Mouse (Mus musculus): Measurements from ENCODE around the gene Entpd7. TPM values are rescaled to one million over a fixed set of nuclear protein-coding genes. Genes with fewer than 3 reads are reported as not detected.
A peak's percentile ranks its signal among the peaks of the same experiment; 100 is the strongest.

Gene Entpd7
- 10 to 100 TPM; 17.8 to 21.6 (median 18.7) TPM for total RNA-seq (2022)

DNA sequence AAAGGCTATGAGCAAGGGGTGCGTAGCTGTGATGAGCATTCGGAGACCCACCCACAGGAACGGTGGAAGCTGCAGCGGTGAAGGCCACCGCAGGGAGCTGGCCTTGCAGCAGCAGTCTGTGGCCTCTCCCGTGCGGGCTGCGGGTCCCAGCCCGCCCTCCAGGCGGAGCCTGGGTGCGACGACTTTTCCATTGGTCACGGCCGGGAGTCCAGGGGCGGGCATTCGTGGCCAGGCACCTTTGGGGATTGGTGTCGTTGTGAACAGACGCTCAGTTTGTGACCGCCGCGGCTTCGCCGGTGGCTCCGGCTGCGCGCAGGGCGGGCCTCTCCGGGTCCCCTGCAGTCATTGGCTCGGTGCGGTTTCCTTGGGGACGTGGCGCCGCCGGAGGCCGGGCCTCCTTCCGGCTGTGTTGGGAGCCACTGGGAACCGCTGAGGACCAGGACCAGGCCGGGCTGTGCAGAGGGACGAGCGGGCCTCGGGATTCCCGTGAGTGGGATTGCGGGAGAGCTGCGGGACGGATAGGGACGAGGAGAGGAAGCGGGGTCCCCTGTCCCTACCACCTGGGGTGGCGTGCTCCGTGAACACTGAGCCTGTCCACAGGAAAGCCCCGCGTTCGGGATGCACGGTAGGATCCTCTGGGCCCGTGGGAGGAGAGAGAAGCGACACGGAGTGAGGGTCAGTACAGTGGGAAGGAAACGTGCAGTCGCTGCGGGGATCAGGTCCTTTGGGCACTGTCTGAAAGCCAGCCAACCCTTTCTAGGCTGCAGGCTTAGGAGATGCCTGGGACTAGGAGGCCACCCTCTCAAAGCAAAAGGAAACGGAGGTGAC is at the start of gene Entpd7:
TSS of gene Entpd7 (plus strand) at position 254 of the 828 bp plus-strand sequence.
- peak; percentile 95 to 97 for DNase-seq (ENCODE audit: low spot score in 2 of 2)

DNA sequence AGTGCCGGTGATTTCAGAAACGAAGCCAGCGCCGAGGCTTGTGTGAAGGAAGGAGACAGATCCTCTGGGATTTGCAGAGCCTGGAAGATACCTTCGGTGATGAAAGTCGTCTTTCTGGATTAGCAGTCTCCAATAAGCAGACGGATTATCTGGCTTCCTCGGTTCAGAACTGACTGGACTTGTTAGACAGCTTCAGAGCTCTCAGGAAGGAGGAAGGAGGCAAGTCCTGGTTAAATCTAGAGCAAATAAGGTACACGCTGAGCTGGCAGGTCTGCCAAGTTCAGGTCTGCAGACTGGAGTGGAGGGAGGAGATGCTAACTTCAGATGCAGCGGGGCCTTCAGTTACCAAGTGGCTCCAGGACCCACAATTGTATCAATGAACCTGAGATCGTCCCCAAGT is 47.6 kb upstream of the Entpd7 start:
- no peak for DNase-seq (ENCODE audit: low spot score in 2 of 2)

DNA sequence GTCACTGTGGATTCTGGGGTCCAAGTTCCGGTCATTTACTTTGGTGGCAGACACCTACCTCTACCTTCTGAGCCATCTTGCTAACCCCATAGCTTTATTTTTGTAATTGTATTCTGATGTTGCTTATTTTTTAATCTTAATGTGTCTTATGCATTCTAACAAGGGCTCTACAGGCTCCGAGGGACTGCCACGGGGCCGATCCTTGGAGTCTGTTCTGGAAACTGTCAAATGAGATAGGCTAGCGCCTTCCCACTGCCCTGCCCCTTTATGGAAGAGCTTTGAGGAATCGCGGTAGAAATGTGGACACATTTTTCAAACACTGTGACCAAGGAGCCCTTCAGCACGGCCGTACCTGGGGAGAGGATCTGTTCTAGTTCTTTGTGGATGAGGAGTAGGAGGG is 46.6 kb upstream of the Entpd7 start:
- DNase-seq (ENCODE audit: low spot score in 2 of 2), result no peak

DNA sequence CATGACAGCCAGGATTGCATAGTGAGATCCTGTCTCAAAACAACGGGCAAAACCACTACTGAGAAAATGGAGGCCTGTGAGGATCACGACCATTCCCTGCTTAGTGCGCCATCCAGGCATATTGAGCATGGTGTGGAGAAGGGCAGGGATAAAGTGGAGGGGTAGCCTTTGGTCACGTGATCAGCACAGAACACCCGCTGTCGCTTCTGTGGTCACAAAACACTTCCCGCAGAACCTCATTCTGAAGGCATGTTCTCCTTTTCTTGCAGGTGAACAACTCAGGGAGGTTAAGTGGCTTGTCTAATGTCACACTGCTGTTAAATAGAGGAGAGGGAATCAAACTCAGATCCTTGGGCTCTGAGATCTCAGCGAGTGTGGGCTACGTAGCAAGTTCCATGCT is 44.0 kb upstream of the Entpd7 start:
- no peak for DNase-seq (ENCODE audit: low spot score in 2 of 2)

DNA sequence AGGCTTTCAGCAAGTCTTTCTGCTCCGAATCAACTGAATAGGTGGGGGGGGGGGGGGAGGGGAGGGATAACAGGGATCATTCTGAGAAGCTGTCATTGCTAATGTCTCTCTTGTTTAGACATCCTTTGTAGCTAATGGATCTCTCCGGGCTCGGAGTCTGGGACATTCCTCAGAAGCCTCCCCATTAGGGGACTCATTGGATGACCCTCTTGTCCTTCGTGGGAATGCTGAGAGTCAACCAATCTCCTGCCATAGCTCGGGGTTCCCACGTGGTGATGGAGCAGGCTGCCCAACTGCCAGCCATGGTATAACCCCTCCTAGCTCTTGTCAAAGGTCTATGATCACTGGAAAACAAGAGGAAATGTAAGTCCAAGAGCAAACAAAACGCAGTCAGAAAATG is 42.6 kb upstream of the Entpd7 start:
- no peak for DNase-seq (ENCODE audit: low spot score in 2 of 2)

DNA sequence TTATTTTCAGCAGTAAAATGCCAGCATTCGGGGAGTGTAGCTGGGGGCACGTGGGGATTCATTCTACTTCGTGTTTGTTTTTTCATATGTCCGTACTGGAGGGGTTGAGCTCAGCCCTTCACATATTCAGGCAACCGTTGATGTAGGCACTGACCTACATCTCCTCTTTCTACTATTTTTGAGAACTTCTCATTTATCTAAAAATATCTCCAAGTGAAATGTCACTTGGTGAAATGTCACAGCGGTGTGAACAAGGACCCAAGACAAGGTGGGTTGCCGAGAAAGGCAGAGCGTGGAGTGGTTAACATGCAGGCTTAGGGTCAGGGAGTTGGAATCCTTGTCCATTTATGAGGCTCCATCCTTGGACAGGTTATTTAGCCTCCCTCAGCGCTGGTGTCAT is 42.2 kb upstream of the Entpd7 start:
- DNase-seq (ENCODE audit: low spot score in 2 of 2), result no peak

DNA sequence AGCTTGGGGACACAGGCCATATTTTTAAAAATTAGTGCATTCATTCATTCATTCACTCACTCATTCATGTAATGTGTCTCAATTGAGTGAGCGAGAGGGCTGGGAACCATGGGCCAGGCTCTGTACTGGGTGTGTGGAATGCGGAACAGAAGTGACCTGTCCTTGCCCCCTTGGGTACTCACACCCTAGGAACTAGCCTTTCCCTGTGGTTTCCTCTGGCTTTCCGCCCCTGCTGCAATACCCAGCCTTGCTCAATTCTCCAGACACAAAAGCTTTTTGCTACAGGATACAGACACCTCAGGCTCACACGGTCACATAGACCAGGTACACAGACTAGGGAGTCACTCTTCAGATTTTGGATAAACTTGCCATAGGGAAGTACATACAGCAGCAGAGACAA is 41.1 kb upstream of the Entpd7 start:
- DNase-seq (ENCODE audit: low spot score in 2 of 2), result no peak

DNA sequence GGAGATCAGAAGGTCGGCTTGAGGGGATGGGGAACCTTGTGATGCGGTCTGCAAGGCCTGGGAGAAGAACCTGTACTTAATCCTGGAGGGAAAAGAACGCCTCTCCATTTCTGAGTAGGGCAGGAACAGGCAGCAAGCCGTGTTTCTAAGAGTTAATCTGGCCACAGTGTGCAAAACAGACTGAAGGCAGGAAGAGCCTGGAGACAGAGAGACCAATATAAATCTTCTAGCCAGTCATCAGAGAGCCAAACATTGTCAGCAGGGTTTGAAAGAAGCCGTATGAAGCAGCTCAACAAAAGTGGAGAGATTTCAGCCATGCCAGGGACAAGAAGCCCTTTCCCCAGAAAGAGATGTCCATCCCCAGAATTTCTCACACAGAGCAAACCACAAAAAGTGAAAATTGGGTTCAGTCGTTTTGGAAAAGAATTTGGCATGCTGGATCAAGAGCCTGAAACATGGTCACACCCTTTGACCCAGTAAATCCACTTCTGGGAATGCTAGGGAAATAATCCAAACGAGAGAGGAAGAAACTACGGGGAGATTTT is 38.2 kb upstream of the Entpd7 start:
- no peak for DNase-seq (ENCODE audit: low spot score in 2 of 2)

DNA sequence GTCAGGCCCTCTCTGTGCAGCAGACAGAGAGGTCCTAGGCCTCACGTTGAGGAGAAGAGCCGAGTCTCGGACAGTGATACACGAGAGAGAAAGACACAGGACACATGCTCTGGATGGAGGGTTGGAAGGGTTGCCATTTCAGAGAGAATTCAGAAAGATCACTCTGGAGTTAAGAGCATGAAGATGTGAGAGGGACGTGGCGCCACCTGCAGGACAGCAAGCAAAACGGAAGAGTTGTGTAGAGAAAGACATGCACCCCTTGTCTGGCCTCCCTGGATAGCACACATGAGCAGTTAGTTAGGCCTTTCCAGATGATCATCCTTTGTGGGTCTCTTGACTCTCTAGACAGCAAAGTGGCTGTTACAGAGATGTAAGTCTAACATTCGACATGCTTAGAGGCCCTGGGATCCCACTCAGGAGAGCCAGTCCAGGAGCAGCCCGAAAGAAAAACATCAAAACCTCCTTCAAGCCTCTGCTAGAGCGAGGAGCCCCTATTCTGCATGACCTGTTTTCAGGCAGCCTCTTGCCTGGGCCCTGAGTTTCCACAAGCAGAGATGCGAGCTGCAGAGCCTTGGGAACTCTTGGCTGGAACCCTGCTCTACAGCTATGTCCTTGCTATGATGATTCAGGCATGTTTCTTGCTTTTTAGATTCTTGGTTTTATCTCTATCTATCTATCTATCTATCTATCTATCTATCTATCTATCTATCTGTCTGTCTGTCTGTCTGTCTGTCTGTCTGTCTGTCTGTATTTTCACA is 33.6 kb upstream of the Entpd7 start:
- DNase-seq (ENCODE audit: low spot score in 2 of 2), result no peak

DNA sequence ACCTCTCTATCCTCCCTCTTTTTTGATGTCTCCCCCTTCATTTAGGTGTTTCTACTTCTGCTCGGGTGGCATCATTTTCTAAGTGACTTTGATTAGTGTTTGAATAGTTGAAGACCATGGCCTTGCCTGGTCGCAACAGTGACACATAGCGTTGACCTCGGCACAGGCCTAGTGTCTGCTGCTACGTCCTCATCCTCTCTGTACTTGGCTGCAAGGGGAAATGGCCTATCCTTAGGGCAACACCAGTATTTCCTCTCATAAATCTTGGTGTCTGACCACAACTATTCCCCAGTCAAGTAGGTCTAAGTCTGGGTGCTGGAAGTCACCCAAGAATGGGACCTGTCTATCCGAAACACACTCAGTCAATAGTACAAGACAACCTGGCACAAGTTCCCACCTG is 29.8 kb upstream of the Entpd7 start:
- DNase-seq (ENCODE audit: low spot score in 2 of 2), result no peak

DNA sequence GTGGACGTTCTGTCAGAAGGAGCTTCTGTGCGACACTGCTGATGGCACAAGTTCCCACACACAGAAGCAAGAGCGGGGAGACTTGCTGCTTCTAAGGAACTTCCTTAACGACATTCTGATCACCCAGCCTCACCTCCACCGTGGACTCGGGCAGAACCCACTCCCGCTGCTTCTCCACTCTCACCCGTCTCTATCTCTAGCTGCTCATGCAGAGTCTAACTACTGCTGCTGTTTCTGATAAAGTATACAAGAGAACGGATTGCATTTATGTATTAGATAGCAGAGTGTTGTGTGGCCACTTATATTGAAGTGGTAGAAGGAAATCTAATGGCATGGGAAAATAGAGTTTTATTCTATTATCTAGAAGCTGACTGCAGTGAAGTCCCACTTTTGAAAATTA is 28.7 kb upstream of the Entpd7 start:
- DNase-seq (ENCODE audit: low spot score in 2 of 2), result no peak

DNA sequence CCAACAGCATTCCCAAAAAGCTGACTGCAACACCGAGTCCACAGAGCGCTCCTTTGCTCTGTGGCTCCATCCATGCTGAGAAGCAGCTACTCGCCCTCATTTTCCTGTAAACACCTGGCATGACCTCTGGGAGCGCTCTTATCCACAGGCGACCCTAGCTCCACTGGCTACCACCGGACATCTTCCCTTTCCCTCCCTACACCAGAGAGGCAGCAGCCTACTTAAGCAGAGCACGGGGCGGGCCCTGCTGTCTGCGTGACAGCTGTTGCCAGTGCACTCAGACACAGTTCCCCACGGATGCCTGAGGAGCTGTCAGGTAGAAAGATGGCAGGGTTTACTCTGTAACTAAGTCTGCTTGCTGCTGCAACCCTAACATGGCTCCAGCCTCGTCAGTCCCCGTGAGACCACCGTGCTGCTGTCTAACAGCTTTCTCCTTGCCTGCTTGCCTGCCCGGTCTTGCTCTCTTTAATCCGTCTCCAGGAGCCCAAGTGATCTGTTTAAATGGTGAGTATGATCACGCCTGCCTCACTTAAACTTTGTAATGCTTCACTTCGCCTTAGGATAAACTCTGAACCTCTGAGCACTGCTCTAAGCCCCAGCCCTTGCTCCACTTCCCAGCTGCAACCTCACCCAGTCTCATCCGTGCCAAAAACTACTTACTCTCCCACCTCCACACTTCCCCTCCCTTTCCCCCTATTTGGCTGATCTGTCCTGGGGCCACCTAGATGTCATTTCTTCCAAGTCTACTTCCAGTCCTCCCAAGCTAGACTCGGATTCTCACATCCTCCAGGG is 27.1 kb upstream of the Entpd7 start:
- DNase-seq (ENCODE audit: low spot score in 2 of 2), result no peak

DNA sequence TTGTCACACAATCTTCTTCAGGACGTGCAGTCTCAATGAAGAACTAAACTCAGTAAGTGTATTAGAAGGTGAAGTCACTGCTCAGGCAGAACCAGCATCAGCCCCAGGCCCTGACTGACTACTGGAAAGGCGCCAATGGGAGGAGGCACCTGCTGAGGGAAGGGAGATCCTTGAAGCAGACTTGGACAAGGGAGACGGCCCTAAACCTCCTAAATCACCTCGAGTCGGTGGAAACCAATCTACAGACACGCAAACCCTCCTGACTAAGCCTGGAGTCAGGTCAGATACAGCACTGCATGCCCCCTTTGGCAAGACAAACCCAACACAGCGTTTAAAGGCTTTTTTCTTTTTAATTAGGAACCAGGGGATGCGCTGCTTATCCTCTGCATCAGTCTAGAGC is 26.0 kb upstream of the Entpd7 start:
- no peak for DNase-seq (ENCODE audit: low spot score in 2 of 2)

DNA sequence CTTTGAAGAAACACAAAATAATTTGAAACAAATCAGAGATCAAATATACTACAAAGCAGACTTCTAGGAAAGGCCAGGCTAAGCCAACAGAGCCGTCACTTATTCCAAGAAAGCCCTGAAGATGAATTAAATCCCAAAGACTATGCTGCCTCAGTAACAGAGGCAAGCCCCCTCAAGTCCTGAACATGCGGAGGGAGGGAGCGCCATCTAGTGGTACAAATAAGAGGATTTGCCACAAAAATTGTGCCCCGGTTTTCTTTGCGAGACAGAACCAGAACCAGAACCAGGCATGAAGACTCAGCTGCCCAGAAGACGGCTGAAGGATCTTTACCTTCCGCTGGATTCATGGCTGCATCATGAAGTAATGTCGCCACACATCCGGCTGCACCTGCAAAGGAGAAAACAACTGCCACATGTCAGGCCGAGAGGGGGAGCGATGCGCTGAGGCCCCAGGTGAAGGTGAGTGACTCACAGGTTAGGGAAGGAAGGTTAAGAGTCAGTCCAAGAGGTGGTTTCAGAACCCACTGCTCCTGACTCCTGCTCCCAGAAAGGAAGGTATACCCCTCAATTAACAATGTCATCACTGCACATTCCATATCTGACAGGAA is 23.9 kb upstream of the Entpd7 start:
- no peak for DNase-seq (ENCODE audit: low spot score in 2 of 2)

DNA sequence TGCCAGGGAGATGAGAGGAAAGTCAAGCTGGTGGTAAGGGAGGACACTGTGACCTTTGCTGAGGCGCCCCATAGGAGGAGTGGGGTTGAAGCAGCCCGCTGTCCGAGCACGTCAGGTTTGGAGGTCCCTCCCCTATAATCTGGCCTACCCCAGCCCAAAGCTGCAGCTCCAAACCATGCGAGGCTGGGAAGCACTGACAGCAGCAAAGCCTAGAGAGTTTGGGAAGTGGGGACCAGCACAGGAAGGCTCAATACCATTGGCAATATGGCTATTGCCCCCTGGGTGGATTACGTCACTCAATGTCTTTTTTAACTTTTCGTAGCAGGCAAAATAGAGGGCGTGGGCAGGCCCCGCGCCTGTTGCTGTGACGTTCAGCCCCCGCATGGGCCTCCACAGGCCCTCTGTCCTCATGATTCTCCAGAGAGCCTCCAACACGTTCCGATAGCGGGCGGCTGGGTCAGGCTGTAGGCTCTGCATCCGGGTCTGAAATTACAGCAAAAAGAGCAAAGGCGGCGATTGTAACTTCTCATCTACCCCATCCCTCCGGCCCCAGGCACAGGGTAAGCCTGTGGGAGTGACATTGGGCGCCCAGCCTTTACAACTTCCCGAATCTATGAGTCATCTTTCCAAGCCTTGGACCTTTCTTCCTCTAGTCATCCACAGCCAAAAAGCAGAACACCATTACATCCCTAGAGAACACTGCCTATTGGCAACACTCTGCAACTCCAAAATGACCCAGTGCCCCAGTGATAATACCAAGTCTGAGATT is 22.6 kb upstream of the Entpd7 start:
- DNase-seq (ENCODE audit: low spot score in 2 of 2), result no peak

DNA sequence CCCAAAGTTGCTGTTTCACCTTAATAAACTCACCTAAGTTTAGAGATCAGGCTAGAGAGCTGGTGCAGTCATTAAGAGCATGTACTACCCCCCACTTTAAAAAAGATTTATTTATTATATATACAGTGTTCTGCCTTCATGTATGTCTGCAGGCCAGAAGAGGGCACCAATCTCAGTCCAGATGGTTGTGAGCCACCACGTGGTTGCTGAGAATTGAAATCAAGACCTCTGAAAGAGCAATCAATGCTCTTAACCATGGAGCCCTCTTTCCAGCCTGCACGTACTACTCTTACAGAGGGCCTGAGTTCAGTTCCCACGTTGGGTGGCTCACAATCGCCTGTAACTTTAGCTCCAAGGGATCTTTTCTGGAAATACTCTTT is 22.1 kb upstream of the Entpd7 start:
- DNase-seq (ENCODE audit: low spot score in 2 of 2), result no peak

DNA sequence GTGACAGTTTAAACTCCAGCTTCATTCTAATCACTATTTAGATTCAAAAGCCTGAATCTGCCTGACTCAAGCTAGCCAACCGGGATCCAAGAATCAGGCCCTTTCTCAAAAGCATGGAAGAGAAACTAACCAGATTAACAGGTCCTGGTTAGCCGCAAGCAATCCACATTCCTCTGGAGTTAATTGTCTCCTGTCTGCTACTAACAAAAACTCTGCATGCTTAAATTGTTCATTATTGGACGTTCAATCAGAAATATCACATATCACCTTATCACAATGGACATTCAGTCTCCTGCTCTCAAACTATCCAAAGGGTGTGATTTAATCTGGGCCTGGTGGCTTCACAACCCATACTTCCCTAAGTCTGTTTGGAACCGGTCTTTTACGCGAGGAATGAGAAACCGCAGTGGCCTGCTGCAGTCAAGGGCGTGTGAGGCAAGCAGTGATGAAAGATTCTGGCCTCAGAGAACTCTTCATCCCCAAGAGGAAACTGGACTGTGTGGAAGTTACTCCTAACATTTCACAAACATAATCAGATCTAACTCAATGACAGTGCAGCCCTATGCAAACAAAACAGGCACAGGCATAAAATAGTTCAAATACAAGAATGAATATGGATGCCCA is 20.2 kb upstream of the Entpd7 start:
- no peak for DNase-seq (ENCODE audit: low spot score in 2 of 2)

DNA sequence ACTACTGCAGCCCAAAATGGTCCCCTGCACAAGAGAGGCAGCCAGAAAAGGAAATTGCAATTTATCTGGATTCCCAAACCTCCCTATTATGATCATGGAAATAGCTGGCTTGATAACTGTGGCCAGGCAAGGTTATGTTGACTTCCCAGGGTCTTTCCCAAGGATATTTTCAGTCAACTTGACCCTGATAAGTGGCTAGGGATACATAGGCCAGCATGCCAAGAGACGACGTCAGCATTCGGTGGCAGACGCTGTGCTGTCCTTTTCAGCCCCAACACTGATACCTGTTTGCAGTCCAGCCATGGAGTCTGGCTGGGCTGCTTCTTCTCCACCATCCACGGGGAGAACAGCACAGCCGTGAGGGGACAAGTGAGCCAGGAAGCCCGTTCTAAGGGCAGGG is 18.4 kb upstream of the Entpd7 start:
- DNase-seq (ENCODE audit: low spot score in 2 of 2), result no peak

DNA sequence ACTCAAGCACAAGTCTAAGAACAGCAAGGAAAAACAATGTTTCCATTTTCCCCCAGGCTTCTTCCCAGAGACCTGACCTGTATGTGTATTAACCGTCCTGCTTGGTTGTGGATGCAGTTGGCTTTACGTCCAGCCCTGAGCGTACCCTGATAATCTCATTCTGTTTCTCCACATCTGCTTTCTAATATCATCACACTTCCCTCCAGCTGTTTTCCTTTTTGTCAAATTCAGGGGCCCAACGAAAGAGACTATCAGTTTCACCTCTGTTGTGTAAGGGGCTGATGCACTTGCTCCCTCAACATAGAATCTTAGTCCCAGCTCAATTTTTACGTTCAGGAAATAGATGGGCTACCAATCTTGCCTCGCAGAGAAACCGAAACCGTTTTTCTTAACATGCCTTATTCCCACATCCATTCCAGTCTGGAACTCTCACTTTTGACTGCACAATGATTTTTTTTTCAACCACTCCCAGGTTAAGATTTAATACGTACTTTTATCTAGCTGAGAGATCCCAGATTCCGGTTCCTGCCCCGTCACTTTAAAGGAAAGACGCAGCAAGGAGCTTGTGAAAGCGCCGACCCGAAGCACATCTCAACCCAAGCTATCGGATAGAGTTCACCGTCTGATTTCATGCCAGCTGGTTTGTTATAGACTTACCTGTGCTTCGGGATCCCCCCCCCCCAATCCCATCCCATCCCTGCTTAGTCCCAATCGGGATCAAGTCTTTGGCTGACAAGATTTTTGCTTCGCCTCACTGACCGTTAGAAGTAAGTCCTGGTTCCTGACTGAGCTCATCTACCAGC is 15.8 kb upstream of the Entpd7 start:
- no peak for DNase-seq (ENCODE audit: low spot score in 2 of 2)
